Comparison of ENCODE assay signal across 31 mouse cellular contexts in the genomic region with DNA sequence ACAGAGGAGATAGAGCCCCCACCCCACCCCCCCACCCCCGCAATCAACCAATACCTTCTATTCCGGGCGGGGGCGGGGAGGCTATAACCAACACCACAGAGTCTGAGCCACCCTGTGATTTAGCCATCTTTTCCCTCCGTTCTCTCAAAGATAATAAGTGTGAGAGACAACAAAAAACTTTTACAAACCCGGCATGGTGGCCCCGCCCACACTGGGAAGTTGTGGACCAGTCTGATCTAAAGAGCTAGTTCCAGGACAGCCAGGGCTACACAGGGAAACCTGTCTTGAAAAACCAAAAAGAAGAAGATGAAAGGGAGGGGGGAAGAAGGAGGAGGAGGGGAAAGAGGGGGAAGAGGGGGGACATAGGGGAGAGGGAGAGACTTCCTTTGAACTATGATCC.
DNase-seq lines count a peak whose midpoint lies in the region; ATAC-seq and TF ChIP-seq lines count a peak whose summit lies in the region.
"Had no signal": no experiment of that assay in that cellular context is flagged by ENCODE, and none has a peak within 500 bp of the region (broad histone marks: within the 10 kb centered on the region; RNA-seq: fewer than 3 reads in every experiment).

No protein-coding gene starts in this region.

- TF ChIP-seq EP300 in liver, postnatal 0 days (IDR thresholded peaks at IDR 0.05; ENCODE audit: low read depth): no peak

- peaks cover 96% of the 10 kb centered on the region for H3K4me1 ChIP-seq in erythroblast, embryonic 14.5 days (ENCODE audit: control insufficient read depth)
- peaks cover 46% of the 10 kb centered on the region for H3K4me1 ChIP-seq in heart, embryonic 13.5 days
- peaks cover 90% of the 10 kb centered on the region for H3K4me1 ChIP-seq in liver, embryonic 12.5 days
- H3K4me1 ChIP-seq in liver, postnatal 0 days (ENCODE audit: insufficient read depth): peaks cover 40% of the 10 kb centered on the region

- no peak for TF ChIP-seq CTCF in liver, postnatal 0 days (IDR thresholded peaks at IDR 0.05; ENCODE audit: low read depth)

- ATAC-seq in erythroblast, adult 5-6 weeks (replicated peaks; ENCODE audit: low FRiP score, poor library complexity, severe bottlenecking): no peak
- no peak for ATAC-seq in heart, embryonic 13.5 days (ENCODE audit: extremely low read depth, insufficient number of reproducible peaks, low FRiP score, low TSS enrichment)
- ATAC-seq in liver, embryonic 12.5 days: no peak
- ATAC-seq in liver, postnatal 0 days: no peak
- ATAC-seq: forebrain, embryonic 15.5 days had no signal

- peak overlapping the region; percentile 15; the same call in 1 of the 2 replicates for H3K4me2 ChIP-seq in heart, embryonic 13.5 days
- peak overlapping the region; percentile 62 for H3K4me2 ChIP-seq in liver, embryonic 12.5 days
- peak overlapping the region; percentile 23; the same call in 1 of the 2 replicates for H3K4me2 ChIP-seq in liver, postnatal 0 days (ENCODE audit: low read depth, low read length)
- H3K4me2 ChIP-seq: embryonic facial prominence, embryonic 13.5 days; forebrain, embryonic 15.5 days; hindbrain, embryonic 14.5 days; kidney, embryonic 15.5 days; limb, embryonic 12.5 days; midbrain, embryonic 12.5 days; neural tube, embryonic 13.5 days had no signal

- H3K9ac ChIP-seq in heart, embryonic 13.5 days: 0 out of 2 replicates have a peak overlapping the region, but pooled peaks have one; percentile 14
- peak overlapping the region; percentile 72 for H3K9ac ChIP-seq in liver, embryonic 12.5 days
- H3K9ac ChIP-seq in liver, postnatal 0 days (replicated peaks): peak overlapping the region; percentile 31; the same call in 1 of the 2 replicates
- H3K9ac ChIP-seq: embryonic facial prominence, embryonic 13.5 days; forebrain, embryonic 15.5 days; hindbrain, embryonic 14.5 days; kidney, embryonic 15.5 days; limb, embryonic 12.5 days; midbrain, embryonic 12.5 days; neural tube, embryonic 13.5 days had no signal

- DNase-seq in heart, adult 11 months: no peak
- no peak for DNase-seq in liver, postnatal 0 days
- no peak for DNase-seq in layer of hippocampus, adult 18-20 months (ENCODE audit: low spot score in 2 of 2)
- DNase-seq: cerebellum, adult 11 months; cerebellum, adult 9-10 months; cerebellum, postnatal 36 days; embryo, embryonic 11 days; gastrocnemius, adult 2 months; gastrocnemius, postnatal 36 days; kidney, adult 11 months; lung, adult 18-20 months; lung, postnatal 4 days; right cerebral cortex, postnatal 4 days; thymus, adult 2 months; thymus, postnatal 36 days had no signal

- H3K4me3 ChIP-seq in erythroblast, embryonic 14.5 days (replicated peaks): peak overlapping the region; percentile 60
- no peak overlapping the region for H3K4me3 ChIP-seq in heart, embryonic 13.5 days
- H3K4me3 ChIP-seq in liver, embryonic 12.5 days: no peak overlapping the region
- no peak overlapping the region for H3K4me3 ChIP-seq in liver, postnatal 0 days (ENCODE audit: low read depth, low read length)
- H3K4me3 ChIP-seq: embryonic facial prominence, embryonic 13.5 days; forebrain, embryonic 15.5 days; gastrocnemius, adult 2 months; kidney, embryonic 15.5 days; layer of hippocampus, adult 2 months; left cerebral cortex, adult 2 months; limb, embryonic 12.5 days; megakaryocyte, embryonic 14.5 days; midbrain, embryonic 12.5 days; myocyte; neural tube, embryonic 13.5 days had no signal

- H3K27ac ChIP-seq in heart, embryonic 13.5 days (replicated peaks): peak overlapping the region; percentile 53
- peak overlapping the region; percentile 100 for H3K27ac ChIP-seq in liver, embryonic 12.5 days
- H3K27ac ChIP-seq in liver, postnatal 0 days (ENCODE audit: low read depth): peak overlapping the region; percentile 97
- H3K27ac ChIP-seq: embryonic facial prominence, embryonic 13.5 days; forebrain, embryonic 15.5 days; gastrocnemius, adult 2 months; hindbrain, embryonic 14.5 days; layer of hippocampus, adult 2 months; left cerebral cortex, adult 2 months; limb, embryonic 12.5 days; midbrain, embryonic 12.5 days; neural tube, embryonic 13.5 days had no signal

- peaks cover 54% of the 10 kb centered on the region for H3K27me3 ChIP-seq in erythroblast, embryonic 14.5 days (ENCODE audit: control insufficient read depth)
- H3K27me3 ChIP-seq in heart, embryonic 13.5 days (replicated peaks): no peaks in the 10 kb centered on the region
- peaks cover 36% of the 10 kb centered on the region for H3K27me3 ChIP-seq in liver, embryonic 12.5 days (replicated peaks)
- no peaks in the 10 kb centered on the region for H3K27me3 ChIP-seq in liver, postnatal 0 days (ENCODE audit: insufficient read depth, low read length)
- H3K27me3 ChIP-seq: embryonic facial prominence, embryonic 13.5 days; forebrain, embryonic 15.5 days; kidney, embryonic 15.5 days; limb, embryonic 12.5 days; midbrain, embryonic 12.5 days; neural tube, embryonic 13.5 days had no signal

- 51% methylated on average over 7 of the region's 7 CpGs for WGBS in heart, embryonic 13.5 days
- 40% methylated on average over 7 of the region's 7 CpGs for WGBS in liver, embryonic 12.5 days (ENCODE audit: insufficient replicate concordance)
- 58% methylated on average over 7 of the region's 7 CpGs for WGBS in liver, postnatal 0 days (ENCODE audit: insufficient replicate concordance)

- no peaks in the 10 kb centered on the region for H3K9me3 ChIP-seq in erythroblast, embryonic 14.5 days (ENCODE audit: control insufficient read depth, low read length)
- no peaks in the 10 kb centered on the region for H3K9me3 ChIP-seq in heart, embryonic 13.5 days
- no peaks in the 10 kb centered on the region for H3K9me3 ChIP-seq in liver, embryonic 12.5 days (replicated peaks)
- no peaks in the 10 kb centered on the region for H3K9me3 ChIP-seq in liver, postnatal 0 days (ENCODE audit: low read length)
- H3K9me3 ChIP-seq: embryonic facial prominence, embryonic 13.5 days; forebrain, embryonic 15.5 days; G1E; kidney, embryonic 15.5 days; limb, embryonic 12.5 days; midbrain, embryonic 12.5 days; neural tube, embryonic 13.5 days had no signal

- H3K36me3 ChIP-seq in erythroblast, embryonic 14.5 days (ENCODE audit: control insufficient read depth): peaks cover 31% of the 10 kb centered on the region
- no peaks in the 10 kb centered on the region for H3K36me3 ChIP-seq in heart, embryonic 13.5 days
- H3K36me3 ChIP-seq in liver, embryonic 12.5 days: no peaks in the 10 kb centered on the region
- H3K36me3 ChIP-seq in liver, postnatal 0 days (replicated peaks; ENCODE audit: insufficient read depth, low read length): no peaks in the 10 kb centered on the region
- H3K36me3 ChIP-seq: embryonic facial prominence, embryonic 13.5 days; forebrain, embryonic 15.5 days; G1E; kidney, embryonic 15.5 days; limb, embryonic 12.5 days; midbrain, embryonic 12.5 days; neural tube, embryonic 13.5 days had no signal

Comparison
In these comparisons a context has a peak if more than half of its experiments do, and no peak if none do; other contexts are left out.
1. H3K9ac ChIP-seq: peak in every context shown above with its lines; median percentile 72 in liver, embryonic 12.5 days; 31 in liver, postnatal 0 days; 14 in heart, embryonic 13.5 days.